25 mouse cellular contexts compared by ENCODE assay signal in the genomic region with DNA sequence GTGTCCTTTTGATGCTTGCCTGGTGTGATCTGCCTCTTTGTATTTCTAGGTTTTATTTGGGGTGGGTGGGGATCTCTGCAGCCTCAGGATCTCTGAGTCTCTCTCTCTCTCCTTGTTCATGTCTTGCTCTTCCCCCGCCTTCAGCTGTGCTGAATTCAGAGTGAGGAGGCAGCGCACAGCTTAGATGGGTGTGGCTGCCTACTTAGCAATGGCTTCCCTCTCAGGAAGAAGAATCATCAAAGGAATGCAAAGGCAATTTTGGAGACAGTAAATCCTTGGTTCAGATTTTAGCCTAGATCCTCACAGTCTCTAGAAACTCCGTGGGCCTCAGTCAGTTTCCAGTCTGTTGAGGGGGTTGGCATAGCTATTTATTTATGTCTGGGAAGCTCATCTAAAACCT.
DNase-seq lines count a peak whose midpoint lies in the region; ATAC-seq and TF ChIP-seq lines count a peak whose summit lies in the region.
"Had no signal": no experiment of that assay in that cellular context is flagged by ENCODE, and none has a peak within 500 bp of the region (broad histone marks: within the 10 kb centered on the region; RNA-seq: fewer than 3 reads in every experiment).

No protein-coding gene starts in this region.

- no peaks in the 10 kb centered on the region for H3K9me3 ChIP-seq in forebrain, postnatal 0 days (ENCODE audit: low read length)
- H3K9me3 ChIP-seq: forebrain, embryonic 10.5 days; heart, embryonic 13.5 days; hindbrain, embryonic 12.5 days; kidney, embryonic 15.5 days; limb, embryonic 10.5 days; midbrain, embryonic 15.5 days; neural tube, embryonic 12.5 days had no signal

- no peak for TF ChIP-seq POLR2A in heart, adult 2 months (IDR thresholded peaks at IDR 0.05; ENCODE audit: insufficient read depth, low read depth, low read length)

- no peak overlapping the region for H3K4me3 ChIP-seq in forebrain, postnatal 0 days (ENCODE audit: low read depth, low read length)
- H3K4me3 ChIP-seq in heart, adult 2 months = no peak overlapping the region
- H3K4me3 ChIP-seq: forebrain, embryonic 10.5 days; heart, embryonic 13.5 days; hindbrain, embryonic 12.5 days; kidney, embryonic 15.5 days; limb, embryonic 10.5 days; midbrain, embryonic 15.5 days; neural tube, embryonic 12.5 days had no signal

- DNase-seq in right cerebral cortex, adult 18-20 months = peak; percentile 79
- no peak for DNase-seq in right cerebral cortex, postnatal 10 days (ENCODE audit: low spot score in 2 of 2)
- DNase-seq in brain, adult 2 months (ENCODE audit: low read depth, low spot score) = peak; percentile 88
- peak; percentile 40 to 53 for DNase-seq in left cerebral cortex, adult 9 months (ENCODE audit: low spot score in 2 of 2)
- no peak for DNase-seq in forebrain, postnatal 0 days
- DNase-seq in retina, postnatal 1 day = no peak
- no peak for DNase-seq in heart, adult 2 months
- DNase-seq: adrenal gland, postnatal 14 days; cerebellum, postnatal 10 days; gastrocnemius, postnatal 10 days; heart, adult 11 months; heart, postnatal 14 days; kidney, adult 11 months; kidney, postnatal 36 days; liver; lung, postnatal 4 days; thymus, postnatal 25 days had no signal

- H3K27me3 ChIP-seq in forebrain, postnatal 0 days (ENCODE audit: insufficient read depth, low read length) = no peaks in the 10 kb centered on the region
- H3K27me3 ChIP-seq in heart, adult 2 months (ENCODE audit: control insufficient read depth, insufficient read depth, low read length) = no peaks in the 10 kb centered on the region
- H3K27me3 ChIP-seq: heart, embryonic 13.5 days; hindbrain, embryonic 12.5 days; kidney, embryonic 15.5 days; midbrain, embryonic 15.5 days; neural tube, embryonic 12.5 days had no signal

- intact Hi-C loops in heart, adult 2 months (cut with DNase I) = no loop called here

- 74% methylated on average over 3 of the region's 3 CpGs for WGBS in forebrain, postnatal 0 days
- WGBS in heart, adult 2 months = 62% methylated on average over 3 of the region's 3 CpGs

- no peak for TF ChIP-seq EP300 in heart, adult 2 months (IDR thresholded peaks at IDR 0.05; ENCODE audit: insufficient read depth, low read depth, low read length)

- H3K27ac ChIP-seq in forebrain, postnatal 0 days (ENCODE audit: low read depth, low read length) = no peak overlapping the region
- no peak overlapping the region for H3K27ac ChIP-seq in heart, adult 2 months
- H3K27ac ChIP-seq: forebrain, embryonic 10.5 days; heart, embryonic 13.5 days; hindbrain, embryonic 12.5 days; kidney, embryonic 15.5 days; limb, embryonic 10.5 days; midbrain, embryonic 15.5 days; neural tube, embryonic 12.5 days had no signal

- TF ChIP-seq CTCF in forebrain, postnatal 0 days (IDR thresholded peaks at IDR 0.05; ENCODE audit: low read depth) = no peak
- no peak for TF ChIP-seq CTCF in heart, adult 2 months (IDR thresholded peaks at IDR 0.05)

- no peak overlapping the region for H3K4me2 ChIP-seq in forebrain, postnatal 0 days (ENCODE audit: low read depth)
- H3K4me2 ChIP-seq: heart, embryonic 13.5 days; hindbrain, embryonic 12.5 days; kidney, embryonic 15.5 days; midbrain, embryonic 15.5 days; neural tube, embryonic 12.5 days had no signal

- H3K9ac ChIP-seq in forebrain, postnatal 0 days = no peak overlapping the region
- no peak overlapping the region for H3K9ac ChIP-seq in heart, adult 2 months (ENCODE audit: low read depth, low read length)
- H3K9ac ChIP-seq: heart, embryonic 13.5 days; hindbrain, embryonic 12.5 days; kidney, embryonic 15.5 days; midbrain, embryonic 15.5 days; neural tube, embryonic 12.5 days had no signal

- no peak for ATAC-seq in forebrain, postnatal 0 days
- ATAC-seq: forebrain, embryonic 16.5 days; midbrain, embryonic 15.5 days had no signal

- no peaks in the 10 kb centered on the region for H3K36me3 ChIP-seq in forebrain, postnatal 0 days (ENCODE audit: insufficient read depth)
- no peaks in the 10 kb centered on the region for H3K36me3 ChIP-seq in heart, adult 2 months (ENCODE audit: control insufficient read depth, insufficient read depth, low read length)
- H3K36me3 ChIP-seq: forebrain, embryonic 10.5 days; heart, embryonic 13.5 days; hindbrain, embryonic 12.5 days; kidney, embryonic 15.5 days; limb, embryonic 10.5 days; midbrain, embryonic 15.5 days; neural tube, embryonic 12.5 days had no signal

- H3K4me1 ChIP-seq in forebrain, postnatal 0 days (ENCODE audit: insufficient read depth) = no peaks in the 10 kb centered on the region
- no peaks in the 10 kb centered on the region for H3K4me1 ChIP-seq in heart, adult 2 months (ENCODE audit: control insufficient read depth, insufficient read depth, low read length)
- H3K4me1 ChIP-seq: forebrain, embryonic 10.5 days; heart, embryonic 13.5 days; hindbrain, embryonic 12.5 days; kidney, embryonic 15.5 days; limb, embryonic 10.5 days; midbrain, embryonic 15.5 days; neural tube, embryonic 12.5 days had no signal

- no peaks in the 10 kb centered on the region for H3K79me2 ChIP-seq in heart, adult 2 months (replicated peaks; ENCODE audit: control insufficient read depth, insufficient read depth, low read length)

Comparison
In these comparisons a context has a peak if more than half of its experiments do, and no peak if none do; other contexts are left out.
1. DNase-seq: peak in right cerebral cortex, adult 18-20 months (single experiment), brain, adult 2 months (single experiment) and left cerebral cortex, adult 9 months (2 of 2); none in right cerebral cortex, postnatal 10 days (0 of 2), forebrain, postnatal 0 days (single experiment), retina, postnatal 1 day (single experiment) and heart, adult 2 months (0 of 2).